Mouse (Mus musculus): ENCODE measurements around the gene Itpkc.

- no peak for TF ChIP-seq CTCF (conservative IDR thresholded peaks at IDR 0.05; ENCODE audit: insufficient read depth, insufficient read length, low read depth, low read length)
- no peak for TF ChIP-seq POLR2A (IDR thresholded peaks at IDR 0.05; ENCODE audit: low read depth, low read length)
Observed at GRCm38 (mm10) chr7:27259771-27260170, 31.3 kb upstream of the Itpkc start.

Measured in kidney, adult 2 months (tissue).